11 mouse cellular contexts compared by ENCODE assay signal in the genomic region with DNA sequence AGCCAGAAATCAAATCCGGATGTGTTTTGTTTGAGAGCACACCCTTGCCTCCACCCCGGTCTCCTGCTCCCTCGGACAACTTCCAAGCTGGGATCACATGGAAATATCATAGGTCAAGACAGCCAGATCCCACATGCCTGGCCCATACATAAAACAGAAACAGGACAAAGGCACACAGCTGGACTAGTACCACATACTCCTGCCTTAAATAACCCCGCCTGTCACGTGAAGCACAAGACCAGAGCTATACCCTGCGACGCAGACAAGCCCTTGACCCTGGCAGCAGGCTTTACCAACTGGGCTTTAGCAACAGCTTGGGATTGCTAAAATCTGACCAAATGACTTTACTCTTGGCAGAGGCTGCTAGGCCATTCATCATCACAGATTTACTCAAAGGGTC.
DNase-seq lines count a peak whose midpoint lies in the region; ATAC-seq and TF ChIP-seq lines count a peak whose summit lies in the region.
"Had no signal": no experiment of that assay in that cellular context is flagged by ENCODE, and none has a peak within 500 bp of the region (broad histone marks: within the 10 kb centered on the region; RNA-seq: fewer than 3 reads in every experiment).

No protein-coding gene starts in this region.

- ATAC-seq in stomach, embryonic 14.5 days (ENCODE audit: insufficient number of reproducible peaks, insufficient read depth, low FRiP score, low read depth) = 0 out of 2 replicates have a peak, but pooled peaks have one; percentile 33
- no peak for ATAC-seq in stomach, postnatal 0 days (ENCODE audit: low FRiP score, low TSS enrichment)
- ATAC-seq in kidney, embryonic 14.5 days (ENCODE audit: low FRiP score, low TSS enrichment) = no peak
- peak; percentile 31; the same call in 1 of the 2 replicates for ATAC-seq in stomach, embryonic 16.5 days (ENCODE audit: insufficient read depth, low FRiP score)

- WGBS in stomach, embryonic 14.5 days = 48% methylated on average over 7 of the region's 7 CpGs
- WGBS in stomach, postnatal 0 days = 42% methylated on average over 7 of the region's 7 CpGs
- 25% methylated on average over 7 of the region's 7 CpGs for WGBS in kidney, embryonic 14.5 days
- 44% methylated on average over 7 of the region's 7 CpGs for WGBS in stomach, embryonic 16.5 days

- TF ChIP-seq EP300 in stomach, postnatal 0 days (optimal IDR thresholded peaks at IDR 0.05) = no peak

- no peak overlapping the region for H3K9ac ChIP-seq in stomach, embryonic 14.5 days (replicated peaks; ENCODE audit: low read depth, low read length)
- H3K9ac ChIP-seq in stomach, postnatal 0 days (ENCODE audit: low read length) = no peak overlapping the region
- H3K9ac ChIP-seq in kidney, embryonic 14.5 days (ENCODE audit: low read depth, low read length) = no peak overlapping the region
- no peak overlapping the region for H3K9ac ChIP-seq in stomach, embryonic 16.5 days (ENCODE audit: low read length)
- H3K9ac ChIP-seq: hindbrain, embryonic 14.5 days; limb, embryonic 13.5 days had no signal

- no peaks in the 10 kb centered on the region for H3K36me3 ChIP-seq in stomach, embryonic 14.5 days (ENCODE audit: control insufficient read depth, insufficient read depth, low read length)
- H3K36me3 ChIP-seq in stomach, postnatal 0 days (ENCODE audit: control insufficient read depth, insufficient read depth, low read length) = no peaks in the 10 kb centered on the region
- no peaks in the 10 kb centered on the region for H3K36me3 ChIP-seq in kidney, embryonic 14.5 days (ENCODE audit: control insufficient read depth, insufficient read depth, low read length)
- no peaks in the 10 kb centered on the region for H3K36me3 ChIP-seq in stomach, embryonic 16.5 days (ENCODE audit: control insufficient read depth, insufficient read depth, low read length)
- H3K36me3 ChIP-seq: limb, embryonic 13.5 days had no signal

- TF ChIP-seq CTCF in stomach, postnatal 0 days (IDR thresholded peaks at IDR 0.05; ENCODE audit: low read depth) = no peak

- no peak overlapping the region for H3K4me3 ChIP-seq in stomach, embryonic 14.5 days (ENCODE audit: low read depth, low read length)
- no peak overlapping the region for H3K4me3 ChIP-seq in stomach, postnatal 0 days (ENCODE audit: low read depth, low read length)
- no peak overlapping the region for H3K4me3 ChIP-seq in kidney, embryonic 14.5 days (ENCODE audit: low read length)
- H3K4me3 ChIP-seq in stomach, embryonic 16.5 days (replicated peaks; ENCODE audit: low read length) = no peak overlapping the region
- H3K4me3 ChIP-seq: layer of hippocampus, adult 2 months; limb, embryonic 13.5 days had no signal

- H3K4me2 ChIP-seq in stomach, embryonic 14.5 days (replicated peaks; ENCODE audit: low read depth, low read length) = no peak overlapping the region
- H3K4me2 ChIP-seq in stomach, postnatal 0 days (replicated peaks; ENCODE audit: low read depth) = no peak overlapping the region; the same call in 1 of the 2 replicates
- no peak overlapping the region for H3K4me2 ChIP-seq in kidney, embryonic 14.5 days (replicated peaks; ENCODE audit: low read depth, low read length)
- H3K4me2 ChIP-seq in stomach, embryonic 16.5 days (ENCODE audit: low read depth, low read length) = no peak overlapping the region

- no peak for DNase-seq in stomach, postnatal 0 days (ENCODE audit: low spot score)
- DNase-seq in heart, adult 9 months (ENCODE audit: low spot score in 2 of 2) = peak; percentile 68 to 72
- no peak for DNase-seq in thymus, postnatal 10 days (ENCODE audit: low spot score in 2 of 2)
- no peak for DNase-seq in retina, postnatal 1 day
- DNase-seq: spleen, adult 18-20 months had no signal

- H3K27me3 ChIP-seq in stomach, embryonic 14.5 days (ENCODE audit: control insufficient read depth, insufficient read depth, low read length) = no peaks in the 10 kb centered on the region
- no peaks in the 10 kb centered on the region for H3K27me3 ChIP-seq in stomach, postnatal 0 days (ENCODE audit: control insufficient read depth, insufficient read depth, low read length)
- H3K27me3 ChIP-seq in kidney, embryonic 14.5 days (ENCODE audit: control insufficient read depth, insufficient read depth, low read length) = no peaks in the 10 kb centered on the region
- no peaks in the 10 kb centered on the region for H3K27me3 ChIP-seq in stomach, embryonic 16.5 days (ENCODE audit: control insufficient read depth, insufficient read depth, low read length)
- H3K27me3 ChIP-seq: limb, embryonic 13.5 days had no signal

- peaks cover 15% of the 10 kb centered on the region for H3K4me1 ChIP-seq in stomach, embryonic 14.5 days (ENCODE audit: control insufficient read depth, insufficient read depth, low read length)
- 0 out of 2 replicates have a peak, but pooled peaks cover 2% of the 10 kb centered on the region for H3K4me1 ChIP-seq in stomach, postnatal 0 days (replicated peaks; ENCODE audit: control insufficient read depth, insufficient read depth)
- peaks cover 39% of the 10 kb centered on the region for H3K4me1 ChIP-seq in kidney, embryonic 14.5 days (ENCODE audit: control insufficient read depth, insufficient read depth, low read length)
- peaks cover 19% of the 10 kb centered on the region for H3K4me1 ChIP-seq in stomach, embryonic 16.5 days (ENCODE audit: control insufficient read depth, insufficient read depth, low read length)

- H3K27ac ChIP-seq in stomach, embryonic 14.5 days (ENCODE audit: low read length) = no peak overlapping the region
- no peak overlapping the region for H3K27ac ChIP-seq in stomach, postnatal 0 days (replicated peaks)
- peak overlapping the region; percentile 24; the same call in 1 of the 2 replicates for H3K27ac ChIP-seq in kidney, embryonic 14.5 days (ENCODE audit: low read depth, low read length)
- H3K27ac ChIP-seq in stomach, embryonic 16.5 days (ENCODE audit: low read length) = peak overlapping the region; percentile 26; the same call in 1 of the 2 replicates
- H3K27ac ChIP-seq: hindbrain, embryonic 14.5 days; layer of hippocampus, adult 2 months; limb, embryonic 13.5 days had no signal

- no peaks in the 10 kb centered on the region for H3K9me3 ChIP-seq in stomach, embryonic 14.5 days (ENCODE audit: control insufficient read depth, low read depth, low read length)
- H3K9me3 ChIP-seq in stomach, postnatal 0 days (ENCODE audit: control insufficient read depth, low read length) = no peaks in the 10 kb centered on the region
- H3K9me3 ChIP-seq in kidney, embryonic 14.5 days (ENCODE audit: control insufficient read depth, low read length) = no peaks in the 10 kb centered on the region
- H3K9me3 ChIP-seq in stomach, embryonic 16.5 days (replicated peaks; ENCODE audit: control insufficient read depth, low read length) = peaks cover 4% of the 10 kb centered on the region; the same call in 1 of the 2 replicates
- H3K9me3 ChIP-seq: limb, embryonic 13.5 days had no signal

Comparison
In these comparisons a context has a peak if more than half of its experiments do, and no peak if none do; other contexts are left out.
1. ATAC-seq: peak in stomach, embryonic 14.5 days (single experiment) and stomach, embryonic 16.5 days (single experiment); none in stomach, postnatal 0 days (single experiment) and kidney, embryonic 14.5 days (single experiment).
2. H3K27ac ChIP-seq: peak in kidney, embryonic 14.5 days (single experiment) and stomach, embryonic 16.5 days (single experiment); none in stomach, embryonic 14.5 days (single experiment) and stomach, postnatal 0 days (single experiment).
3. DNase-seq: peak in heart, adult 9 months (2 of 2); none in stomach, postnatal 0 days (single experiment), thymus, postnatal 10 days (0 of 2) and retina, postnatal 1 day (single experiment).